Mouse (Mus musculus) olfactory bulb, adult 2 months (tissue): Measurements from ENCODE around the gene Shank3. TPM values are rescaled to one million over a fixed set of nuclear protein-coding genes. Genes with fewer than 3 reads are reported as not detected.

ENCODE experiments used
- H3K27ac ChIP-seq: fragments of 200-500 bp; 2 replicates; pipeline ENCODE4 v1.5.1; 2012; ENCODE audit warnings: low read depth, low read length; ENCODE audit not compliant: insufficient read depth
- H3K4me1 ChIP-seq: fragments of 200-500 bp; 2 replicates; pipeline ENCODE4 v1.6.1; 2012; ENCODE audit warnings: low read length; ENCODE audit not compliant: control insufficient read depth, insufficient read depth
- H3K4me3 ChIP-seq: fragments of 200-500 bp; 2 replicates; pipeline ENCODE4 v1.5.1; 2012; ENCODE audit warnings: mild to moderate bottlenecking, low read depth, low read length, moderate library complexity; ENCODE audit not compliant: insufficient read depth
- CTCF ChIP-seq: fragments of 200-500 bp; IDR thresholded peaks from 2 replicates; pipeline ENCODE4 v1.5.1; 2012; ENCODE audit warnings: low read depth, mild to moderate bottlenecking, low read length, moderate library complexity; ENCODE audit not compliant: insufficient read depth
- POLR2A ChIP-seq: fragments of 200-500 bp; IDR thresholded peaks from 2 replicates; pipeline ENCODE4 v1.6.1; 2012; ENCODE audit warnings: mild to moderate bottlenecking, low read depth, low read length, moderate library complexity; ENCODE audit not compliant: insufficient read depth
- WGBS: fragments of 180-500 bp; shearing (Covaris S2); methylation state at CpG from one replicate; pipeline ENCODE4 v1.1.7; 2018; 5-methylcytosine and 5-hydroxymethylcytosine counted together
- polyA plus RNA-seq: library from polyadenylated mRNA; stranded (reverse); fragments of >200 nt; gene quantifications from 2 replicates; pipeline ENCODE4 v1.2.4, GENCODE M21; 2012; ENCODE audit warnings: low replicate concordance; ENCODE audit not compliant: missing spikeins, insufficient read depth, insufficient read length

The Shank3 gene
- polyA plus RNA-seq, 1 experiment = not detected

GRCm38 (mm10) chr15:89526776-89527325, 27.4 kb downstream of the Shank3 start:
- WGBS = 91% methylated on average over 19 of the region's 19 CpGs
- Histone ChIP-seq H3K27ac (no peak overlapping the region), H3K4me3 (no peak overlapping the region), H3K4me1 (peaks cover 21% of the 10 kb centered on the region)
- TF ChIP-seq POLR2A = no peak
- TF ChIP-seq CTCF = no peak

GRCm38 (mm10) chr15:89527466-89527865, 28.0 kb downstream of the Shank3 start:
- H3K27ac ChIP-seq = no peak overlapping the region
- peaks cover 27% of the 10 kb centered on the region for H3K4me1 ChIP-seq
- no peak for TF ChIP-seq POLR2A
- no peak for TF ChIP-seq CTCF
- WGBS = 68% methylated on average over 7 of the region's 7 CpGs
- H3K4me3 ChIP-seq = no peak overlapping the region

GRCm38 (mm10) chr15:89528201-89528850, 28.9 kb downstream of the Shank3 start:
- WGBS = 88% methylated on average over 18 of the region's 18 CpGs
- H3K27ac ChIP-seq = no peak overlapping the region
- TF ChIP-seq POLR2A (no peak), CTCF (no peak)
- peaks cover 33% of the 10 kb centered on the region for H3K4me1 ChIP-seq
- no peak overlapping the region for H3K4me3 ChIP-seq

GRCm38 (mm10) chr15:89528923-89529322, 29.5 kb downstream of the Shank3 start:
- WGBS = 92% methylated on average over 10 of the region's 10 CpGs
- TF ChIP-seq CTCF = no peak
- no peak for TF ChIP-seq POLR2A
- Histone ChIP-seq H3K4me1 (peaks cover 37% of the 10 kb centered on the region), H3K27ac (no peak overlapping the region), H3K4me3 (no peak overlapping the region)

- TF ChIP-seq POLR2A = no peak
- no peak for TF ChIP-seq CTCF
- no peak overlapping the region for H3K27ac ChIP-seq
- H3K4me3 ChIP-seq = no peak overlapping the region
- 4% methylated on average over 4 of the region's 4 CpGs for WGBS
- H3K4me1 ChIP-seq = peaks cover 31% of the 10 kb centered on the region
Observed at GRCm38 (mm10) chr15:89530336-89530735, 30.9 kb downstream of the Shank3 start.

GRCm38 (mm10) chr15:89531399-89531798, 32.0 kb downstream of the Shank3 start:
- TF ChIP-seq CTCF = no peak
- TF ChIP-seq POLR2A = no peak
- no peak overlapping the region for H3K4me3 ChIP-seq
- peaks cover 31% of the 10 kb centered on the region for H3K4me1 ChIP-seq
- 92% methylated on average over 5 of the region's 5 CpGs for WGBS
- no peak overlapping the region for H3K27ac ChIP-seq

- Histone ChIP-seq H3K27ac (peak overlapping the region; percentile 98), H3K4me3 (peak overlapping the region; percentile 93), H3K4me1 (peaks cover 28% of the 10 kb centered on the region)
- 27% methylated on average over 29 of the region's 29 CpGs for WGBS
- TF ChIP-seq CTCF = no peak
- peak; percentile 40 for TF ChIP-seq POLR2A
Observed at GRCm38 (mm10) chr15:89532026-89532923, 32.9 kb downstream of the Shank3 start.

GRCm38 (mm10) chr15:89532924-89533842, 33.8 kb downstream of the Shank3 start:
- WGBS = 42% methylated on average over 23 of the region's 23 CpGs
- H3K27ac ChIP-seq = peak overlapping the region; percentile 98
- TF ChIP-seq CTCF (no peak), POLR2A (no peak)
- H3K4me3 ChIP-seq = peak overlapping the region; percentile 93
- H3K4me1 ChIP-seq = peaks cover 29% of the 10 kb centered on the region
